Mouse (Mus musculus) forebrain, embryonic 14.5 days (tissue): ENCODE data around the gene Lrrc17. TPM values are rescaled to one million over a fixed set of nuclear protein-coding genes. Genes with fewer than 3 reads are reported as not detected.
A peak's percentile ranks its signal among the peaks of the same experiment; 100 is the strongest.
"Not testable (repeated sequence)": the region's sequence is repeated elsewhere in the genome, so short reads cannot be mapped to it uniquely, and the experiment has no call there.

Source experiments
- ATAC-seq: fragments of 200-750 bp; cut with Nextera tagmentation; 2 replicates; pipeline ENCODE4 v1.8.0; 2017; ENCODE audit warnings: mild to moderate bottlenecking, moderate library complexity
- DNase-seq: peaks from one replicate; pipeline ENCODE4 v3.0.0-alpha.2; 2015; ENCODE audit warnings: low spot score
- H3K27ac ChIP-seq: fragments of 300-500 bp; sonication (generic); 2 replicates; pipeline ENCODE4 v1.5.1; 2014; ENCODE audit warnings: low read depth, mild to moderate bottlenecking, control low read depth, low read length, moderate library complexity
- H3K27me3 ChIP-seq: fragments of 300-500 bp; sonication (generic); replicated peaks from 2 replicates; pipeline ENCODE4 v1.6.1; 2014; ENCODE audit warnings: low read length, control low read depth, mixed read lengths; ENCODE audit not compliant: control insufficient read depth, insufficient read depth
- H3K36me3 ChIP-seq: fragments of 300-500 bp; sonication (generic); 2 replicates; pipeline ENCODE4 v1.6.1; 2014; ENCODE audit warnings: low read length, control low read depth; ENCODE audit not compliant: control insufficient read depth, insufficient read depth
- H3K4me1 ChIP-seq: fragments of 300-500 bp; sonication (generic); 2 replicates; pipeline ENCODE4 v1.6.1; 2014; ENCODE audit warnings: antibody characterized with exemption, low read length, control low read depth; ENCODE audit not compliant: control insufficient read depth, insufficient read depth
- H3K4me2 ChIP-seq: fragments of 300-500 bp; sonication (generic); 2 replicates; pipeline ENCODE4 v1.6.1; 2014; ENCODE audit warnings: mild to moderate bottlenecking, control low read depth, low read length
- H3K4me3 ChIP-seq: fragments of 300-500 bp; sonication (generic); 2 replicates; pipeline ENCODE4 v1.5.1; 2014; ENCODE audit warnings: low read depth, low read length, control low read depth
- H3K9ac ChIP-seq: fragments of 300-500 bp; sonication (generic); 2 replicates; pipeline ENCODE4 v1.6.1; 2014; ENCODE audit warnings: mild to moderate bottlenecking, low read length, control low read depth, moderate library complexity
- H3K9me3 ChIP-seq: fragments of 300-500 bp; sonication (generic); replicated peaks from 2 replicates; pipeline ENCODE4 v1.6.1; 2016; ENCODE audit warnings: low read length, control low read depth, mixed read lengths; ENCODE audit not compliant: control insufficient read depth
- WGBS: fragments of 180-500 bp; shearing (Covaris S2); extraction: QIAGEN DNeasy Blood & Tissue Kit; methylation state at CpG from one replicate; pipeline ENCODE4 v1.1.7; 2014; 5-methylcytosine and 5-hydroxymethylcytosine counted together
- polyA plus RNA-seq: library from polyadenylated mRNA; unstranded; fragments of >200 nt; fragmentation: Nextera tagmentation; extraction: Ambion mirVana; gene quantifications from 2 replicates; pipeline ENCODE4 v1.2.1, GENCODE M21; 2014

The Lrrc17 gene
- polyA plus RNA-seq, 1 experiment from 2014 or later = 6.3 TPM

GRCm38 (mm10) chr5:21608311-21609304 lies 65.2 kb downstream of the Lrrc17 start:
- peak; percentile 67; the same call in 1 of the 2 replicates for ATAC-seq
- peak overlapping the region; percentile 78; the same call in 1 of the 2 replicates for H3K27ac ChIP-seq
- DNase-seq = peak; percentile 70
- no peaks in the 10 kb centered on the region for H3K36me3 ChIP-seq
- H3K4me1 ChIP-seq = no peaks in the 10 kb centered on the region
- no peak overlapping the region for H3K4me3 ChIP-seq
- no peak overlapping the region for H3K4me2 ChIP-seq
- no peaks in the 10 kb centered on the region for H3K27me3 ChIP-seq
- WGBS = 72% methylated on average over 12 of the region's 12 CpGs
- H3K9ac ChIP-seq = no peak overlapping the region
- H3K9me3 ChIP-seq = no peaks in the 10 kb centered on the region

GRCm38 (mm10) chr5:21610996-21611395 lies 67.6 kb downstream of the Lrrc17 start:
- WGBS = 77% methylated on average over 3 of the region's 3 CpGs
- no peak for DNase-seq
- Histone ChIP-seq H3K4me1 (no peaks in the 10 kb centered on the region), H3K9ac (no peak overlapping the region), H3K36me3 (no peaks in the 10 kb centered on the region), H3K9me3 (no peaks in the 10 kb centered on the region), H3K27me3 (no peaks in the 10 kb centered on the region), H3K27ac (no peak overlapping the region), H3K4me3 (no peak overlapping the region), H3K4me2 (no peak overlapping the region)
- ATAC-seq = no peak

GRCm38 (mm10) chr5:21614299-21614698 lies 70.9 kb downstream of the Lrrc17 start:
- WGBS = 96% methylated on average over 11 of the region's 11 CpGs
- not testable (repeated sequence) for H3K36me3 ChIP-seq, H3K4me2 ChIP-seq, H3K4me3 ChIP-seq, H3K4me1 ChIP-seq, ATAC-seq, H3K9me3 ChIP-seq, H3K9ac ChIP-seq, H3K27ac ChIP-seq, H3K27me3 ChIP-seq, DNase-seq

- Histone ChIP-seq H3K4me3 (no peak overlapping the region), H3K27ac (no peak overlapping the region), H3K9ac (no peak overlapping the region), H3K36me3 (no peaks in the 10 kb centered on the region), H3K4me1 (no peaks in the 10 kb centered on the region), H3K4me2 (no peak overlapping the region), H3K9me3 (no peaks in the 10 kb centered on the region), H3K27me3 (no peaks in the 10 kb centered on the region)
- ATAC-seq = no peak
- DNase-seq = no peak
- 75% methylated on average over 3 of the region's 3 CpGs for WGBS
Measured at GRCm38 (mm10) chr5:21616450-21617009, 73.2 kb downstream of the Lrrc17 start.

Other genes with a start within 250 kb of the Lrrc17 start
- gene Fgl2, start 170.9 kb upstream of the Lrrc17 start, polyA plus RNA-seq = 0.79 and 1.3 TPM in 2 replicates
- gene Ccdc146, start 118.9 kb upstream of the Lrrc17 start, polyA plus RNA-seq = 0.70 and 1.0 TPM in 2 replicates
- gene Fam185a, start 118.6 kb upstream of the Lrrc17 start, polyA plus RNA-seq = 6.1 and 7.9 TPM in 2 replicates
- 0.10 and 0.18 TPM in 2 replicates for gene Fbxl13, start 102.1 kb downstream of the Lrrc17 start, polyA plus RNA-seq
- 93.3 and 101 TPM in 2 replicates for gene Armc10, start 102.3 kb downstream of the Lrrc17 start, polyA plus RNA-seq
- gene Napepld, start 157.8 kb downstream of the Lrrc17 start, polyA plus RNA-seq = 4.5 and 4.6 TPM in 2 replicates
- gene Pmpcb, start 193.6 kb downstream of the Lrrc17 start, polyA plus RNA-seq = 104 and 106 TPM in 2 replicates
- gene Dnajc2, start 241.7 kb downstream of the Lrrc17 start, polyA plus RNA-seq = 66.8 and 70.4 TPM in 2 replicates
- 206 and 211 TPM in 2 replicates for gene Psmc2, start 241.7 kb downstream of the Lrrc17 start, polyA plus RNA-seq